Mouse (Mus musculus): Measurements from ENCODE around the gene Atp23.

DNA sequence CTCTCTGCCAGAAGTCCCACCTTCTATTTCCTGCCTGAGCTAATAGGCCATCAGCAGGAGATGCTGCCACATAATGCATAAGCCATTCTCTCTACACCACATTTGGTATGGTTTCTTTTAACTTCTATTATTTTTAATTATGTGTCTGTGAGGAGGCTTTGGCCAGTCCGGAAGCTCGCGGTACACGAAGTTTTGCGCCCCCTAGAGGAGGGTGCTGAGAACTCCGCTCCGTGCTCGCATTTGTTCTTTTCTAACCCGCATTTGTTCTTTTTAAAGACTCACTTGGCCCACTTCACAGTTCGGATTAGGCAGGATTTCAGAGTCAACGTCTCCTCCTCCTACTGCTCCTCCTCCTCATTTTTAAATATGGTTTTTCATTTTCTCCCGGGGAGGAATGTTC is 56.5 kb downstream of the Atp23 start:
- TF ChIP-seq CTCF (IDR thresholded peaks at IDR 0.05; ENCODE audit: low read depth, low read length) (peak; percentile 41; the same call in 1 of the 2 replicates), POLR2A (IDR thresholded peaks at IDR 0.05; ENCODE audit: extremely low read depth, insufficient read depth, low read length) (no peak)

All from liver, adult 2 months (tissue).